Mouse (Mus musculus): ENCODE results near the gene Cxcl10. TPM values are rescaled to one million over a fixed set of nuclear protein-coding genes. Genes with fewer than 3 reads are reported as not detected.

The Cxcl10 gene
- polyA plus RNA-seq, 1 experiment from 2014 or later, result 0.74 TPM

DNA sequence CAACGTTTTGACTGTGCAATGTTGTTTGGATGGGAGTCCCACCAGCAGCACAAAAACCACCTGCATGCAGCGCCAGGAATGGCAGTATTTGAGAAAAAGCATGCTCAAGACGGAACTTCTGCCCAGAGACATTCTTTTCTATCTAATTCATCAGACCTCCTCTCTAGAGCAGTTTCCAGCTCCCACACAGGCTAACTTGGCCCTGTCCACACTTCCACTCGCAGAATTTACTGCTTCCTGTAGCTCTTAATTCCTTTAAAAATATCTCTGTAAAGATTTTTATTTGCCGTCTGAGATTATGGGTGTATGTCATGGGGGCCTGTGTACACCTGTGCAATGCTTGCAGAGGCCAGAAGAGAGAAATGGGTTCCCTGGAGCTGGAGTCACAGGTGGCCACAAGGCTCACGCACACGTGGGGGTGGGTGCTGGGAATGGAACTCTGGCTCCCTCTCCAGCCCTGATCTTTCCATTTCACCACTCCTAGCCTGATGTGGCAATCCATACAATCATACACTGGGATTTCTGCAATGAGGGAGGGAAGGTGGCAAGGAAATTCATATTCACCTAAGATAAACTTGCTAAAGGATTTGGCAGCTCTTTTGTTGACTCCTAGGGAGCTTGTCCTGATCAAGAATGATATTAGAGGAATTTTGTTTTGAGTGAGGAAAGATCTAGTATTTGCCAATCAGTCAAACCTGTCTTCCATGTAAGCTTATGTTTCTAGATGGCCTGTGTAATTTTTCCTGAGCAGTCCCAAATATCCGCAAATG is 26.9 kb downstream of the Cxcl10 start:
- 56% methylated on average over 8 of the region's 8 CpGs for WGBS
- H3K9ac ChIP-seq (ENCODE audit: low read length), result no peak overlapping the region
- no peak for ATAC-seq (ENCODE audit: insufficient number of reproducible peaks, insufficient read depth, low FRiP score, low read depth)

DNA sequence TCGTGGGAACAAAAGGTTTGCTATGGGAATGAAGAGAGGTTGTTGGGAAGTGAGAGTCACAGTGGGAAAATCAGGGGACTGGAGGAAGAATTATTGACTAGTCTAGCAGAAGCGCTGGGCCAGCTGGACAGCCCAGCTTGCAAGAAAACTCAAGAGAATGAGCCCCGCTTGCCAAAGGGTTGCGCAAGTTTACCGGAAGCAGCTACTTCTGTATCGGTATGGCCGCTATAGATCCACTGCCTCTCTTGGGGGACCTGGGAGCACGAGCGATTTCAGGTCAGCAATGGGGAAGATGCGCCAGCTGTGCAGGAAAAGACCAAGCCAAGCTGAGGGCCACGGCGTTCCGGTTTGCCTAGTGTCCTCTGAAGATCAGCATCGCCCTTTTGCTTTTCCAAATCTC is 30.1 kb downstream of the Cxcl10 start:
- WGBS, result 84% methylated on average over 14 of the region's 14 CpGs
- no peak overlapping the region for H3K4me2 ChIP-seq (ENCODE audit: low read length)
- no peak overlapping the region for H3K4me3 ChIP-seq (ENCODE audit: control insufficient read depth in 1 of 2, insufficient read depth in 1 of 2, low read depth in 1 of 2, low read length in 2 of 2)
- H3K4me1 ChIP-seq (ENCODE audit: control insufficient read depth in 2 of 2, insufficient read depth in 2 of 2, low read length in 2 of 2), result peaks cover 3% of the 10 kb centered on the region in 2 experiments; a peak in 2 of 4 replicates
- H3K9me3 ChIP-seq (ENCODE audit: control insufficient read depth, low read length), result no peaks in the 10 kb centered on the region
- ATAC-seq (ENCODE audit: insufficient number of reproducible peaks, insufficient read depth, low FRiP score, low read depth), result no peak
- no peaks in the 10 kb centered on the region for H3K27me3 ChIP-seq (ENCODE audit: control insufficient read depth, insufficient read depth, low read length)
- H3K27ac ChIP-seq (replicated peaks in 1 of 2; ENCODE audit: control insufficient read depth in 1 of 2, insufficient read depth in 1 of 2, low read depth in 2 of 2, low read length in 2 of 2), result no peak overlapping the region
- no peak overlapping the region for H3K9ac ChIP-seq (ENCODE audit: low read length)
- no peaks in the 10 kb centered on the region for H3K36me3 ChIP-seq (ENCODE audit: control insufficient read depth, insufficient read depth, low read length)

More for the DNA sequence above, 26.9 kb downstream of the Cxcl10 start:
- H3K9me3 ChIP-seq (ENCODE audit: control insufficient read depth, low read length), result no peaks in the 10 kb centered on the region
- no peaks in the 10 kb centered on the region for H3K36me3 ChIP-seq (ENCODE audit: control insufficient read depth, insufficient read depth, low read length)
- H3K4me2 ChIP-seq (ENCODE audit: low read length), result no peak overlapping the region
- H3K27me3 ChIP-seq (ENCODE audit: control insufficient read depth, insufficient read depth, low read length), result no peaks in the 10 kb centered on the region
- H3K4me1 ChIP-seq (ENCODE audit: control insufficient read depth in 2 of 2, insufficient read depth in 2 of 2, low read length in 2 of 2), result peaks cover 3% of the 10 kb centered on the region in 2 experiments; a peak in 2 of 4 replicates
- 0 out of 4 replicates have a peak overlapping the region, but pooled peaks of 1 of the 2 experiments have one; percentile 3 for H3K27ac ChIP-seq (replicated peaks in 1 of 2; ENCODE audit: control insufficient read depth in 1 of 2, insufficient read depth in 1 of 2, low read depth in 2 of 2, low read length in 2 of 2)
- no peak overlapping the region for H3K4me3 ChIP-seq (ENCODE audit: control insufficient read depth in 1 of 2, insufficient read depth in 1 of 2, low read depth in 1 of 2, low read length in 2 of 2)

GRCm38 (mm10) chr5:92318119-92318518 is 30.6 kb downstream of the Cxcl10 start:
- no peak for ATAC-seq (ENCODE audit: insufficient number of reproducible peaks, insufficient read depth, low FRiP score, low read depth)
- H3K9ac ChIP-seq (ENCODE audit: low read length), result no peak overlapping the region
- no peaks in the 10 kb centered on the region for H3K36me3 ChIP-seq (ENCODE audit: control insufficient read depth, insufficient read depth, low read length)
- no peaks in the 10 kb centered on the region for H3K27me3 ChIP-seq (ENCODE audit: control insufficient read depth, insufficient read depth, low read length)
- H3K27ac ChIP-seq (replicated peaks in 1 of 2; ENCODE audit: control insufficient read depth in 1 of 2, insufficient read depth in 1 of 2, low read depth in 2 of 2, low read length in 2 of 2), result no peak overlapping the region
- no peak overlapping the region for H3K4me3 ChIP-seq (ENCODE audit: control insufficient read depth in 1 of 2, insufficient read depth in 1 of 2, low read depth in 1 of 2, low read length in 2 of 2)
- WGBS, result 81% methylated on average over 7 of the region's 7 CpGs
- peaks cover 1 to 3% of the 10 kb centered on the region in 2 experiments; a peak in 2 of 4 replicates for H3K4me1 ChIP-seq (ENCODE audit: control insufficient read depth in 2 of 2, insufficient read depth in 2 of 2, low read length in 2 of 2)
- no peak overlapping the region for H3K4me2 ChIP-seq (ENCODE audit: low read length)
- H3K9me3 ChIP-seq (ENCODE audit: control insufficient read depth, low read length), result no peaks in the 10 kb centered on the region

DNA sequence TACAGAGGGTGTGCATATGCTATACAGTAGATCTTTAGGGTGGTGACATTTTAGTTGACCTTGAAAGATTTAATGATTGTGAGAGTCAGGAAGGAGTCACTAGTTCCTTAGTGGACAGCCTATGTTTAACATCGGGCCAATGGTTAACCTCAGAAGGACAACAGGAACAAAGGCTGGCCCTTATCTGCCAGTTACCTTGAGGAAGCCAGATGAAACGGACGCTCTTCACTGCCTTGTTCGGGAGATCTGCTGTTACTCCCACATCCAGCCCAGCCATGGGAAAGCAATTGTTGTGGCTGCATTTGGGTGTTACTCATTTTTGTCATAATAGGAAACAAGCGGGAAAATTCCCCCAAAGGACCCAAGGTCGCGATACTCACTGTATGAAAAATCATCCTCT is 34.9 kb downstream of the Cxcl10 start:
- Histone ChIP-seq H3K4me2 (ENCODE audit: low read length) (no peak overlapping the region), H3K27me3 (ENCODE audit: control insufficient read depth, insufficient read depth, low read length) (no peaks in the 10 kb centered on the region), H3K4me3 (ENCODE audit: control insufficient read depth in 1 of 2, insufficient read depth in 1 of 2, low read depth in 1 of 2, low read length in 2 of 2) (no peak overlapping the region), H3K9me3 (ENCODE audit: control insufficient read depth, low read length) (no peaks in the 10 kb centered on the region), H3K4me1 (ENCODE audit: control insufficient read depth in 2 of 2, insufficient read depth in 2 of 2, low read length in 2 of 2) (peaks cover 0 to 11% of the 10 kb centered on the region in 2 experiments), H3K27ac (replicated peaks in 1 of 2; ENCODE audit: control insufficient read depth in 1 of 2, insufficient read depth in 1 of 2, low read depth in 2 of 2, low read length in 2 of 2) (no peak overlapping the region), H3K36me3 (ENCODE audit: control insufficient read depth, insufficient read depth, low read length) (no peaks in the 10 kb centered on the region), H3K9ac (ENCODE audit: low read length) (no peak overlapping the region)
- WGBS, result 44% methylated on average over 7 of the region's 7 CpGs
- ATAC-seq (ENCODE audit: insufficient number of reproducible peaks, insufficient read depth, low FRiP score, low read depth), result no peak

GRCm38 (mm10) chr5:92312046-92312715 is 36.5 kb downstream of the Cxcl10 start:
- Histone ChIP-seq H3K36me3 (ENCODE audit: control insufficient read depth, insufficient read depth, low read length) (0 out of 2 replicates have a peak, but pooled peaks cover 6% of the 10 kb centered on the region), H3K9ac (ENCODE audit: low read length) (no peak overlapping the region), H3K4me2 (ENCODE audit: low read length) (0 out of 2 replicates have a peak overlapping the region, but pooled peaks have one; percentile 4), H3K9me3 (ENCODE audit: control insufficient read depth, low read length) (no peaks in the 10 kb centered on the region), H3K27me3 (ENCODE audit: control insufficient read depth, insufficient read depth, low read length) (no peaks in the 10 kb centered on the region), H3K4me3 (ENCODE audit: control insufficient read depth in 1 of 2, insufficient read depth in 1 of 2, low read depth in 1 of 2, low read length in 2 of 2) (no peak overlapping the region), H3K27ac (replicated peaks in 1 of 2; ENCODE audit: control insufficient read depth in 1 of 2, insufficient read depth in 1 of 2, low read depth in 2 of 2, low read length in 2 of 2) (no peak overlapping the region), H3K4me1 (ENCODE audit: control insufficient read depth in 2 of 2, insufficient read depth in 2 of 2, low read length in 2 of 2) (peaks cover 0 to 13% of the 10 kb centered on the region in 2 experiments)
- ATAC-seq (ENCODE audit: insufficient number of reproducible peaks, insufficient read depth, low FRiP score, low read depth), result no peak
- WGBS, result 12% methylated on average over 13 of the region's 13 CpGs

DNA sequence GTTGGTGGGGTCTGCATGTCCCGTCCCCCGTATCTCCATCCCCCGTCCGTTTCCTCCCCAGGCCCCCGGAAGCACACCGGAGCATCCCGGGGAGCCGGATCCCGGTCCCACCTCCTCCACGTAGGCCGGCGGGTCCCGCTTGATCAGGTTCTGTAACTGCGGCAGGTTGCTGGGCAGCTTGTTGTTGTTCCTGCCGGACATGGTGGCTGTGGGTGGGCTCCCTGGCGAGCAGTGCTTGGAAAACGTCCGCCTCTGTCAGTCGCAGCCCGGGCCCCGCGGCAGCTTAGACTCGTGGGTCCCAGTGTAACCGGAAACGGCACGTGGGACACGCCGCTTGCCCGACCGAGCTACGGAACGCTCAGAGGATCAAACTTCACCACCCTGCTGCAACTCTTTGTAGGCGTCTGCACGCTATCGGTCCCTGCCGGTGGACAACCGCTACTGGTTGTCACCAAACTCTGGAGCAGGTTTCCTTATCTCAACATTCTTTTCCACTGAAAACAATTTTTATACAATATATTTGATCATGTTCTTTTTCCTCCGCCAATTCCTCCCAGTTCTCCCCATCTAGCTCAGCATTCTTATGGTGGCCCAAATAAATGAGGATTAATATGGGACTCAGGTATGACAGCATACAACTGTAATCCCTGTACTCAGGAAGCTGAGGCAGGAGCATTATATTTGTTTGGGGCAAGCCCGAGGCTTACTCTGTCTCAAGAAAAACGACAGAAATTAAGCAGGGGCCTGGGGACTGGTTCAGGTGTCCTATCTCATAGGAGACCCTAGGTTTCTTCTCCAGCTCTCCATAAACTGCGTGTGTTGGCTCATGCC is 38.8 kb downstream of the Cxcl10 start, which contains the start of gene Sdad1:
Gene Sdad1, minus strand, starts transcription at position 799 of the 831 bp plus-strand sequence.
- WGBS, result 2% methylated on average over 41 of the region's 41 CpGs
- Histone ChIP-seq H3K27ac (replicated peaks in 1 of 2; ENCODE audit: control insufficient read depth in 1 of 2, insufficient read depth in 1 of 2, low read depth in 2 of 2, low read length in 2 of 2) (peak within 1 kb of the TSS; percentile 53 to 65; a peak in 3 of 4 replicates), H3K9me3 (ENCODE audit: control insufficient read depth, low read length) (no peaks in the 10 kb centered on the region), H3K4me2 (ENCODE audit: low read length) (peak within 1 kb of the TSS; percentile 77), H3K9ac (ENCODE audit: low read length) (peak within 1 kb of the TSS; percentile 89), H3K27me3 (ENCODE audit: control insufficient read depth, insufficient read depth, low read length) (no peaks in the 10 kb centered on the region), H3K4me1 (ENCODE audit: control insufficient read depth in 2 of 2, insufficient read depth in 2 of 2, low read length in 2 of 2) (peaks cover 0 to 13% of the 10 kb centered on the region in 2 experiments), H3K4me3 (ENCODE audit: control insufficient read depth in 1 of 2, insufficient read depth in 1 of 2, low read depth in 1 of 2, low read length in 2 of 2) (peak within 1 kb of the TSS; percentile 91), H3K36me3 (ENCODE audit: control insufficient read depth, insufficient read depth, low read length) (peaks cover 16% of the 10 kb centered on the region)
- ATAC-seq (ENCODE audit: insufficient number of reproducible peaks, insufficient read depth, low FRiP score, low read depth), result peak; percentile 75

DNA sequence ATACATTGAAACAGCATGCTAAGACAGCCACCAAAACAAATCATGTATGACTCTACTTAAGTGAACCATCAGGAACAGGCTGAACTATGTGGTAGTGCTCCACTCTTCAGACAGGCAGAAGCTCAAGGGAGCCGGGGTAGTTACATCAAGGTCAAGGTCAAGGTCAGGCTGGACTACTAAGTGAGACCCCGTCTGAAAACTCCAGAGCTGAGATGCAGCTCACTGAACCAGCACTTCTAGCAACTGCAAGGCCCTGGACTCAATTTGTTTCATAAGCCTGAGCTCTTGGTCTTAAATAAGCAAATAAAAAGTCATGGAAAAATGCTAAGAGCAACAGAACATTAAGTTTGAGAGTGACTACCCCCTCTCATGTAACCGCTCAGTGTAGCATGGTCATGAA is 44.4 kb downstream of the Cxcl10 start:
- H3K4me1 ChIP-seq (ENCODE audit: control insufficient read depth in 2 of 2, insufficient read depth in 2 of 2, low read length in 2 of 2), result peaks cover 0 to 10% of the 10 kb centered on the region in 2 experiments
- WGBS, result 58% methylated on average over 3 of the region's 3 CpGs
- ATAC-seq (ENCODE audit: insufficient number of reproducible peaks, insufficient read depth, low FRiP score, low read depth), result no peak
- no peaks in the 10 kb centered on the region for H3K27me3 ChIP-seq (ENCODE audit: control insufficient read depth, insufficient read depth, low read length)
- H3K9me3 ChIP-seq (ENCODE audit: control insufficient read depth, low read length), result no peaks in the 10 kb centered on the region
- no peak overlapping the region for H3K9ac ChIP-seq (ENCODE audit: low read length)
- H3K4me3 ChIP-seq (ENCODE audit: control insufficient read depth in 1 of 2, insufficient read depth in 1 of 2, low read depth in 1 of 2, low read length in 2 of 2), result no peak overlapping the region
- no peak overlapping the region for H3K4me2 ChIP-seq (ENCODE audit: low read length)
- H3K36me3 ChIP-seq (ENCODE audit: control insufficient read depth, insufficient read depth, low read length), result peaks cover 71% of the 10 kb centered on the region
- H3K27ac ChIP-seq (replicated peaks in 1 of 2; ENCODE audit: control insufficient read depth in 1 of 2, insufficient read depth in 1 of 2, low read depth in 2 of 2, low read length in 2 of 2), result no peak overlapping the region
